ENCODE assay signal across 8 mouse cellular contexts in the genomic region with DNA sequence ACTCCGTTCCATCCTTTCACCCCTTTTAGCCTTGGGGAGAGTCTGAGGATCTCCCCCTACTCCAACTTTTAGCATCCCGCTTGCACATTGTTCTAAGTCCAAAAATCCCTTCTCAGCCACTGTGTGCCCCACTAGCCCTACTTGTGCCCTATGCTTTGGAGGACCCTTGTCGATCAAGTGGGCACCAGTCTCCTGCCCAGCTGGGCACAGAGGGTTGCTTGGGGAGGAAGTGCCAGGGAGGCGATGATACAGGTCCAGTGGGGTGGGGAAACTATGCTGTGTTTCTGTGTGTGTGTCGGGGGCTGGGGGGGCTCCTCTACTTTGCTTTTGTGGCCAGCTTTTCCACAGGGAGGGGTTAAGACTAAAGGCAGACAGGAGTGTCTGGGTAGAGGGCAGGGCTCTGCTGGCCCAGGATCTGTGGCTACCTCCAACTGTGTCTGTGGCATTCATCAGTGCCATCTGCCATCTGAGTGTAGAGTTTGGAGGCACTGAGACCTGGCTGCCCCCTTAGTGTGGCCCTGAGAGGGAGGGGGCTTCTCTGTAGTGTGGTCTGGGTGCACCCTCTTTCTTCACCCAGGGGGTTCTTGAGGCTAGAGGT. TPM values are rescaled to one million over a fixed set of nuclear protein-coding genes. Genes with fewer than 3 reads are reported as not detected.
DNase-seq lines count a peak whose midpoint lies in the region; ATAC-seq and TF ChIP-seq lines count a peak whose summit lies in the region.

No protein-coding gene starts in this region.

- DNase-seq in brain, adult 2 months (ENCODE audit: low read depth, low spot score): peak; percentile 53
- DNase-seq in forebrain, postnatal 0 days: no peak
- no peak for DNase-seq in lung, adult 2 months
- DNase-seq in spleen, postnatal 4 days (ENCODE audit: low spot score in 2 of 2): no peak
- no peak for DNase-seq in ovary, postnatal 10 days (ENCODE audit: low spot score)
- no peak for DNase-seq in layer of hippocampus, adult 9-11 months
- DNase-seq in adrenal gland, postnatal 14 days: no peak

- no peak for ATAC-seq in forebrain, postnatal 0 days

- peaks cover 11% of the 10 kb centered on the region for H3K4me1 ChIP-seq in E14TG2a.4 (replicated peaks; ENCODE audit: low read depth, low read length)
- H3K4me1 ChIP-seq in forebrain, postnatal 0 days (ENCODE audit: insufficient read depth): no peaks in the 10 kb centered on the region; the same call in none of the 2 replicates
- peaks cover 11% of the 10 kb centered on the region for H3K4me1 ChIP-seq in lung, adult 2 months (ENCODE audit: control insufficient read depth, insufficient read depth, low read length)

- H3K4me2 ChIP-seq in forebrain, postnatal 0 days (ENCODE audit: low read depth): peak overlapping the region; percentile 99

- no peak for TF ChIP-seq POLR2A in lung, adult 2 months (IDR thresholded peaks at IDR 0.05; ENCODE audit: borderline replicate concordance, extremely low read depth, low read depth, low read length)

- peaks cover 79% of the 10 kb centered on the region for H3K27me3 ChIP-seq in E14TG2a.4 (ENCODE audit: insufficient read depth, low read length)
- no peaks in the 10 kb centered on the region for H3K27me3 ChIP-seq in forebrain, postnatal 0 days (ENCODE audit: insufficient read depth, low read length)

- H3K9me3 ChIP-seq in E14TG2a.4 (ENCODE audit: low read length): no peaks in the 10 kb centered on the region; the same call in 1 of the 2 replicates
- no peaks in the 10 kb centered on the region for H3K9me3 ChIP-seq in forebrain, postnatal 0 days (ENCODE audit: low read length)

- H3K9ac ChIP-seq in forebrain, postnatal 0 days: peak overlapping the region; percentile 57; the same call in 1 of the 2 replicates

- WGBS in forebrain, postnatal 0 days: 25% methylated on average over 5 of the region's 5 CpGs
- 16% methylated on average over 5 of the region's 5 CpGs for WGBS in lung, adult 2 months

- TF ChIP-seq CTCF in E14TG2a.4 (conservative IDR thresholded peaks at IDR 0.05; ENCODE audit: low read length): no peak
- no peak for TF ChIP-seq CTCF in forebrain, postnatal 0 days (IDR thresholded peaks at IDR 0.05; ENCODE audit: low read depth)
- no peak for TF ChIP-seq CTCF in lung, adult 2 months (IDR thresholded peaks at IDR 0.05; ENCODE audit: insufficient read depth, low read length)

- H3K36me3 ChIP-seq in E14TG2a.4 (ENCODE audit: insufficient read depth, low read length): no peaks in the 10 kb centered on the region
- no peaks in the 10 kb centered on the region for H3K36me3 ChIP-seq in forebrain, postnatal 0 days (ENCODE audit: insufficient read depth)

- peak overlapping the region; percentile 87 for H3K4me3 ChIP-seq in E14TG2a.4 (replicated peaks; ENCODE audit: low read length)
- H3K4me3 ChIP-seq in forebrain, postnatal 0 days (ENCODE audit: low read depth, low read length): peak overlapping the region; percentile 72
- H3K4me3 ChIP-seq in lung, adult 2 months (replicated peaks; ENCODE audit: extremely low read depth, low read depth, low read length): peak overlapping the region; percentile 78

- H3K27ac ChIP-seq in forebrain, postnatal 0 days (ENCODE audit: low read depth, low read length): no peak overlapping the region

RNA-seq across cellular contexts. Expression of gene Nkd1, which starts 1.4 kb away (rescaled TPM):
- total RNA-seq in forebrain, postnatal 0 days (2014; rRNA removed): 18.8 and 22.8 TPM in 2 replicates
- polyA plus RNA-seq in forebrain, postnatal 0 days (2015; fragmentation: Nextera tagmentation; extraction: Ambion mirVana): 30.5 and 33.6 TPM in 2 replicates
- 143 and 171 TPM in 2 replicates for polyA plus RNA-seq in lung, adult 2 months (2012; rRNA removed)
- total RNA-seq in adrenal gland, postnatal 14 days (2021): 40.7 and 46.1 TPM in 2 replicates
